Comparison of ENCODE assay signal across 8 mouse cellular contexts in the genomic region with DNA sequence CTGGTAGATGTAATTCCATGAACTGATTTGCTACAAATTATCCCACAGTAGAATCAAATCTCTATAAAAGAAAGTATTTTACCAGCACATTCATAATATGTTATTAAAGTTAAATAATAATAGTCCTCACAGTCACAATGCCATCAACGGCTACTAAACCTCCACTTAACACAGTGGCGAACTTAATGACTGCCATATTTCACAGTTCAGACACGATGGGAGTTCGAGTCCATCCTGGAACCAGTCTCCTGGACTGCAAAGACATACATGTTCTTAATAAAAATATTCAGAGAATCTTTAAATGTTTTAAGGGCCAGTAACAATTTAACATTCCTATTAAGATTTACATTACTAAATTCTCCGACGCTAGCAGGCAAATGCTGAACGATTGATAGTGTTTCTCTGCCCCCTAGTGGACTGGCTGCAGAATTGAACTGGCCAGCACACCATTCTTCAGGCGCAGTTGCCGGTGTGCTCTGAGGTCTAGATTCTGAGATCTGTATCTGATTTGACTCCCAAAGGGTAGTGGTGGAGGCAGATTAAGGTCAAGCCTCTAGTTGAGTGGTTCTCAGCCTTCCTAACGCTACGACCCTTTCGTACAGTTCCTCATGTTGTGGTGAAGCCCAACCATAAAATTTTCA.
DNase-seq lines count a peak whose midpoint lies in the region; ATAC-seq and TF ChIP-seq lines count a peak whose summit lies in the region.

No protein-coding gene starts in this region.

- DNase-seq in heart, adult 11 months = no peak
- peak; percentile 86 for DNase-seq in forebrain, embryonic 14.5 days (ENCODE audit: low spot score)
- peak; percentile 90 for DNase-seq in lung, postnatal 0 days (ENCODE audit: low spot score)
- peak; percentile 34 for DNase-seq in right cerebral cortex, postnatal 4 days

- TF ChIP-seq EP300 in lung, postnatal 0 days (IDR thresholded peaks at IDR 0.05) = no peak

- H3K27me3 ChIP-seq in heart, embryonic 16.5 days (ENCODE audit: control insufficient read depth, insufficient read depth, low read length) = no peaks in the 10 kb centered on the region
- H3K27me3 ChIP-seq in E14TG2a.4 (ENCODE audit: insufficient read depth, low read length) = no peaks in the 10 kb centered on the region
- H3K27me3 ChIP-seq in forebrain, embryonic 14.5 days (replicated peaks; ENCODE audit: control insufficient read depth, insufficient read depth, low read length) = no peaks in the 10 kb centered on the region
- H3K27me3 ChIP-seq in kidney, embryonic 14.5 days (ENCODE audit: control insufficient read depth, insufficient read depth, low read length) = no peaks in the 10 kb centered on the region
- no peaks in the 10 kb centered on the region for H3K27me3 ChIP-seq in lung, postnatal 0 days (replicated peaks; ENCODE audit: insufficient read depth, low read length)

- no peaks in the 10 kb centered on the region for H3K9me3 ChIP-seq in heart, embryonic 16.5 days (replicated peaks; ENCODE audit: control insufficient read depth, low read length)
- peaks cover 13% of the 10 kb centered on the region for H3K9me3 ChIP-seq in E14TG2a.4 (ENCODE audit: low read length)
- H3K9me3 ChIP-seq in forebrain, embryonic 14.5 days (replicated peaks; ENCODE audit: control insufficient read depth, low read length) = no peaks in the 10 kb centered on the region
- H3K9me3 ChIP-seq in kidney, embryonic 14.5 days (ENCODE audit: control insufficient read depth, low read length) = no peaks in the 10 kb centered on the region
- H3K9me3 ChIP-seq in lung, postnatal 0 days (ENCODE audit: low read length) = no peaks in the 10 kb centered on the region

- TF ChIP-seq CTCF in E14TG2a.4 (conservative IDR thresholded peaks at IDR 0.05; ENCODE audit: low read length) = peak; percentile 61
- TF ChIP-seq CTCF in lung, postnatal 0 days (IDR thresholded peaks at IDR 0.05) = peak; percentile 95

- no peaks in the 10 kb centered on the region for H3K36me3 ChIP-seq in heart, embryonic 16.5 days (ENCODE audit: control insufficient read depth, insufficient read depth)
- no peaks in the 10 kb centered on the region for H3K36me3 ChIP-seq in E14TG2a.4 (ENCODE audit: insufficient read depth, low read length)
- H3K36me3 ChIP-seq in forebrain, embryonic 14.5 days (ENCODE audit: control insufficient read depth, insufficient read depth, low read length) = no peaks in the 10 kb centered on the region
- H3K36me3 ChIP-seq in kidney, embryonic 14.5 days (ENCODE audit: control insufficient read depth, insufficient read depth, low read length) = no peaks in the 10 kb centered on the region
- H3K36me3 ChIP-seq in lung, postnatal 0 days (ENCODE audit: insufficient read depth, low read length) = no peaks in the 10 kb centered on the region

- no peak overlapping the region for H3K4me2 ChIP-seq in heart, embryonic 16.5 days (ENCODE audit: low read depth, low read length)
- H3K4me2 ChIP-seq in forebrain, embryonic 14.5 days (ENCODE audit: low read length) = no peak overlapping the region
- H3K4me2 ChIP-seq in kidney, embryonic 14.5 days (replicated peaks; ENCODE audit: low read depth, low read length) = no peak overlapping the region
- H3K4me2 ChIP-seq in lung, postnatal 0 days (replicated peaks; ENCODE audit: low read depth, low read length) = no peak overlapping the region

- H3K27ac ChIP-seq in heart, embryonic 16.5 days (ENCODE audit: low read length) = no peak overlapping the region
- no peak overlapping the region for H3K27ac ChIP-seq in forebrain, embryonic 14.5 days (ENCODE audit: low read depth, low read length)
- no peak overlapping the region for H3K27ac ChIP-seq in kidney, embryonic 14.5 days (ENCODE audit: low read depth, low read length)
- no peak overlapping the region for H3K27ac ChIP-seq in lung, postnatal 0 days (ENCODE audit: low read length)

- WGBS in heart, embryonic 16.5 days = 24% methylated on average over 12 of the region's 12 CpGs
- 33% methylated on average over 12 of the region's 12 CpGs for WGBS in forebrain, embryonic 14.5 days
- WGBS in kidney, embryonic 14.5 days = 16% methylated on average over 12 of the region's 12 CpGs
- 20% methylated on average over 12 of the region's 12 CpGs for WGBS in lung, postnatal 0 days

- H3K4me3 ChIP-seq in heart, embryonic 16.5 days (ENCODE audit: low read length) = no peak overlapping the region
- H3K4me3 ChIP-seq in E14TG2a.4 (replicated peaks; ENCODE audit: low read length) = no peak overlapping the region
- no peak overlapping the region for H3K4me3 ChIP-seq in forebrain, embryonic 14.5 days (ENCODE audit: low read depth, low read length)
- no peak overlapping the region for H3K4me3 ChIP-seq in kidney, embryonic 14.5 days (ENCODE audit: low read length)
- no peak overlapping the region for H3K4me3 ChIP-seq in lung, postnatal 0 days (ENCODE audit: low read depth, low read length)

- H3K4me1 ChIP-seq in heart, embryonic 16.5 days (ENCODE audit: control insufficient read depth, insufficient read depth, low read length) = no peaks in the 10 kb centered on the region; the same call in 1 of the 2 replicates
- H3K4me1 ChIP-seq in E14TG2a.4 (replicated peaks; ENCODE audit: low read depth, low read length) = no peaks in the 10 kb centered on the region
- H3K4me1 ChIP-seq in forebrain, embryonic 14.5 days (ENCODE audit: control insufficient read depth, insufficient read depth, low read length) = peaks cover 5% of the 10 kb centered on the region; the same call in 1 of the 2 replicates
- H3K4me1 ChIP-seq in kidney, embryonic 14.5 days (ENCODE audit: control insufficient read depth, insufficient read depth, low read length) = 0 out of 2 replicates have a peak, but pooled peaks cover 3% of the 10 kb centered on the region
- H3K4me1 ChIP-seq in lung, postnatal 0 days (ENCODE audit: insufficient read depth, low read depth, low read length) = no peaks in the 10 kb centered on the region

- no peak for ATAC-seq in heart, embryonic 16.5 days (replicated peaks; ENCODE audit: extremely low read depth, insufficient read depth, low FRiP score)
- ATAC-seq in cerebellum, adult (ENCODE audit: insufficient number of reproducible peaks, low FRiP score, low TSS enrichment) = peak; percentile 80
- ATAC-seq in forebrain, embryonic 14.5 days = peak; percentile 72
- peak; percentile 30; the same call in 1 of the 2 replicates for ATAC-seq in kidney, embryonic 14.5 days (ENCODE audit: low FRiP score, low TSS enrichment)
- peak; percentile 65 for ATAC-seq in lung, postnatal 0 days

- H3K9ac ChIP-seq in heart, embryonic 16.5 days (ENCODE audit: low read length) = 0 out of 2 replicates have a peak overlapping the region, but pooled peaks have one; percentile 6
- no peak overlapping the region for H3K9ac ChIP-seq in forebrain, embryonic 14.5 days (ENCODE audit: low read length)
- H3K9ac ChIP-seq in kidney, embryonic 14.5 days (ENCODE audit: low read depth, low read length) = no peak overlapping the region
- no peak overlapping the region for H3K9ac ChIP-seq in lung, postnatal 0 days (replicated peaks; ENCODE audit: low read depth)
